Mouse (Mus musculus) heart, embryonic 10.5 days (tissue): Measurements from ENCODE around the gene Zrsr1. TPM values are rescaled to one million over a fixed set of nuclear protein-coding genes. Genes with fewer than 3 reads are reported as not detected.

Source experiments
- DNase-seq: peaks from one replicate; pipeline ENCODE4 v3.0.0-alpha.2; 2017; ENCODE audit warnings: low spot score
- H3K27ac ChIP-seq: fragments of 300-500 bp; sonication (generic); 2 replicates; pipeline ENCODE4 v1.5.1; 2016; ENCODE audit warnings: mild to moderate bottlenecking
- H3K27me3 ChIP-seq: fragments of 300-500 bp; sonication (generic); 2 replicates; pipeline ENCODE4 v1.6.1; 2016; ENCODE audit warnings: mild to moderate bottlenecking; ENCODE audit not compliant: poor library complexity, insufficient read depth, severe bottlenecking
- H3K36me3 ChIP-seq: fragments of 300-500 bp; sonication (generic); 2 replicates; pipeline ENCODE4 v1.6.1; 2016; ENCODE audit warnings: mild to moderate bottlenecking, moderate library complexity
- H3K4me1 ChIP-seq: fragments of 300-500 bp; sonication (generic); 2 replicates; pipeline ENCODE4 v1.6.1; 2016; ENCODE audit warnings: mild to moderate bottlenecking
- H3K4me3 ChIP-seq: fragments of 300-500 bp; sonication (generic); 2 replicates; pipeline ENCODE4 v1.5.1; 2016; ENCODE audit warnings: mild to moderate bottlenecking, moderate library complexity
- H3K9me3 ChIP-seq: fragments of 300-500 bp; sonication (generic); 2 replicates; pipeline ENCODE4 v1.6.1; 2016; ENCODE audit warnings: mild to moderate bottlenecking, moderate library complexity
- WGBS: fragments of 180-500 bp; shearing (Covaris S2); methylation state at CpG from one replicate; pipeline ENCODE4 v1.1.7; 2016; 5-methylcytosine and 5-hydroxymethylcytosine counted together
- polyA plus RNA-seq: library from polyadenylated mRNA; unstranded; fragments of >200 nt; fragmentation: Nextera tagmentation; extraction: Ambion mirVana; gene quantifications from 2 replicates; pipeline ENCODE4 v1.2.1, GENCODE M21; 2016

The Zrsr1 gene
- polyA plus RNA-seq, 1 experiment from 2014 or later = 2.5 TPM

DNA sequence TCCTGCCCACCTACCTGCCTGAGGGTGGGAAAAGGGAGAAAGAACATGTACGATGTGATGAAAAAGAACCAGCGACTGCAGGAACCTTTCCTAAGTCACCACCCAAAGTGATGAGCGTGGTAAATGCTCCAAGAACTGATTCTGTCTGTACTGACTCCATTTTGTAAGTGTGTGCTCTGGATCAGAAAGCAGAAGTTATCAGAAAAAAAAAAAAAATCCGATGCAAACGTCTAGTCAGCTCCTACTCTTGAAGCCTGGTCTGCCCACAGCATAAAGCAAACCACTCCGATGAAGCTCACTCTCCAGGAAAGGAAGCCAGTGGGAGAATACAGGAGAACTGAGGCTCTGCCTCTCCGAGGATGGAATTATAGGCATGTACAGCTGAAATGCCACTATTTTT, 19.1 kb upstream of the Zrsr1 start:
- peak; percentile 16 for DNase-seq
- Histone ChIP-seq H3K4me3 (no peak overlapping the region), H3K36me3 (peaks cover 11% of the 10 kb centered on the region; the same call in 1 of the 2 replicates), H3K9me3 (no peaks in the 10 kb centered on the region), H3K27me3 (no peaks in the 10 kb centered on the region), H3K27ac (no peak overlapping the region), H3K4me1 (no peaks in the 10 kb centered on the region)
- WGBS = 85% methylated on average over 7 of the region's 7 CpGs

DNA sequence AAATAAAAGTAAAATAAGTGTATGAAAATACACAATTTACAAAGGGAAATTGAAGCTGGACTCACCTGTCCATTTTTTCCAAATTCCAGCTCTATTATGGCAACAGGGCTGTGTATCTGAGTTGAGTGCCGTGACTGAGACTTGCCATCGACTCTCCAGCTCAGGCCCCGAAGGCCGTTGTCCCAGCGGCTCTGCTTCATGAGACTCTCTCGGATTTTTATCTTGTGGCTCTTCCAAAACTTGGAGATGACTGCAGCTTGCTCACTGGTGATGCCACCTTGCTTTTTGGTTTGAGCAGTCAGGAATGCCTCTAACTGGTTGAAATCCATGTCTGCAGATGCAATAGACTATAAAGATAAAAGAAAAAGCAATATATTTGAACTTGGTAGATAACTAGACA, 15.5 kb upstream of the Zrsr1 start:
- H3K4me3 ChIP-seq = no peak overlapping the region
- H3K4me1 ChIP-seq = no peaks in the 10 kb centered on the region
- peak; percentile 17 for DNase-seq
- H3K27me3 ChIP-seq = no peaks in the 10 kb centered on the region
- no peak overlapping the region for H3K27ac ChIP-seq
- H3K9me3 ChIP-seq = no peaks in the 10 kb centered on the region
- WGBS = 89% methylated on average over 6 of the region's 6 CpGs
- peaks cover 11% of the 10 kb centered on the region; the same call in 1 of the 2 replicates for H3K36me3 ChIP-seq

DNA sequence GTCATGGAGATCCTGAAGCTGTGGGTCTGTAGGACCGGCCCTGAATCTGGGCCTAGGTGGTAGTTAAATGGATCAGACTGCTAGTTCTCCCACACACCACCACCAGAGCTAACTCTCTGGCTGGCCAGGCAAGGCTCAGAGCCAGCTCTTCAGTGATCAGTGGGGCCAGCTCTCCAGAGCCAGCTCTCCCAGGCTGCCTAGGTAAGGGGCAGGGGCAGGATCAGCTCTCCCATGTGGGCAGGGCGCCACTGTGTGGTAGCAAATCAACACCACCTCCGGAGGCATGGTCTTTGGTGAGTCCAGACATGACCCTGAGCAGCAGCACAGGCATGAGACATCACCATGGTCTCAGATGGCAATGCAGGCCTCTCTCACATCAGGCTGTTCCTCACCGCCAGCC, 15.0 kb upstream of the Zrsr1 start:
- no peaks in the 10 kb centered on the region for H3K9me3 ChIP-seq
- no peaks in the 10 kb centered on the region for H3K27me3 ChIP-seq
- H3K27ac ChIP-seq = no peak overlapping the region
- no peak overlapping the region for H3K4me3 ChIP-seq
- peak; percentile 74 for DNase-seq
- peaks cover 11% of the 10 kb centered on the region; the same call in 1 of the 2 replicates for H3K36me3 ChIP-seq
- no peaks in the 10 kb centered on the region for H3K4me1 ChIP-seq
- 64% methylated on average over 4 of the region's 4 CpGs for WGBS

DNA sequence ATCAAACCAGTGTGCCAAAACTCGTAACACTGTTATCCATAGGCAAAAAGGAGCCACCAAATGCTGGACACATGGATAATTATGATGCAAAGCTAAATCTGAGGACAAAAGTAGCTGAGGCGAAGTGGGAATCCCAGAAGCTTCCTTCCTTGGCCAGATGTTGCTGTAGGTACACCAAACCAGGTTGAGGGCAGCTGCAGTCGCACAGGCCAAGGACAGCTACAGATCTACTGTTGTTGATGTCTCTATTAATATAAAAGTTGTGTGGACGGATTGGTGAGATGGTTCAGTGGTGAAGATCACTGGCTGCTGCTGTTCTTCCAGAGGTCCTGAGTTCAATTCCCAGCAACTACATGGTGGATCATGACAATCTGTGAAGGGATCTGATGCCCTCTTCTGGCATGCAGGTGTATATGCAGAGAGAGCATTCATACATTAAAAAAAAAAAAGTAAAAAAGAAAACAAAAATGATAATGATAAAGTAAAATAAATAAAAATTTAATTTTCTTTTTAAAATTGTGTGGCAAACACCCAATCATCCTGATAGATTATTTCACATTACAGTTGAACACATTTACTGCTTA, 13.9 kb upstream of the Zrsr1 start:
- peak; percentile 54 for DNase-seq
- H3K27ac ChIP-seq = no peak overlapping the region
- H3K9me3 ChIP-seq = no peaks in the 10 kb centered on the region
- 92% methylated on average over 4 of the region's 4 CpGs for WGBS
- no peak overlapping the region for H3K4me3 ChIP-seq
- no peaks in the 10 kb centered on the region for H3K27me3 ChIP-seq
- no peaks in the 10 kb centered on the region for H3K4me1 ChIP-seq
- peaks cover 11% of the 10 kb centered on the region; the same call in 1 of the 2 replicates for H3K36me3 ChIP-seq

DNA sequence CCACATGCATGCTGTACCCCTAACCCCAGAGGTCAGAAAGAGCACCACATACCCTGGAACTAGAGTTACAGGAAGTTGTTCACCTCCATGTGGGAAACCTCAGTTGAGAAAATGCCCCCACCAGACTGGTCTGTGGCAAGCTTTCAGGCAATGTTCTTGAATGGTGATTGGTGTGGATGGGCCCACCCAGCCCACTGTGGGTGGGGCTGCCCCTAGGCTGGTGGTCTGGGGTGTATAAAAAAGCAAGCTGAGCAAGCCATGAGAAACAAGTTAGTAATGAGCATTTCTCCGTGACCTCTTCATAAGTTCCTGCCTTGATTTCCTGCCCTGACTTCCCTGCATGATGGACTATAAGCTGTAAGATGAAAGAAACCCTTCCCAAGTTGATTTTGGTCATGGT, 9.7 kb upstream of the Zrsr1 start:
- no peaks in the 10 kb centered on the region for H3K9me3 ChIP-seq
- H3K4me1 ChIP-seq = no peaks in the 10 kb centered on the region
- peaks cover 11% of the 10 kb centered on the region for H3K36me3 ChIP-seq
- no peak overlapping the region for H3K27ac ChIP-seq
- no peak for DNase-seq
- H3K4me3 ChIP-seq = no peak overlapping the region
- H3K27me3 ChIP-seq = no peaks in the 10 kb centered on the region
- 96% methylated on average over 1 of the region's 1 CpGs for WGBS

DNA sequence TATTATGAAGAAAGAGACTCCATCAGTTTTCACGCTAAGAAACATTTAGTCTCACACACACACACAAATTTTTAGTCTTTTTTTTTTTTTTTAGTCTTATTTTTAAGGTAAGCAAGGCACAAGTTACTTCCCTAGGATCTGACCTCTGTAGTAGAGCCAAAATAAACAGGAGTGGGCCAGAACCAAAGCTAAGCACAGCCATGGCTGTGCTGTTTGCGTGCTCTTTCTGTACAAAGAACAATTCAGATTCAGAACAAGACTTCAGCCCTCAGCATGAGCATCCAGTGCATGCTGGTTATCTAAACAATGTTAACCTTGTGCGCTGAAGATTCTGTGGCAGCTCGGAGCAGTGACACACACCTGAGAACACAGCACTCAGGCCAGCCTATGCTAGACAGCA, 7.4 kb upstream of the Zrsr1 start:
- H3K27ac ChIP-seq = no peak overlapping the region
- H3K4me3 ChIP-seq = no peak overlapping the region
- no peaks in the 10 kb centered on the region for H3K4me1 ChIP-seq
- H3K9me3 ChIP-seq = no peaks in the 10 kb centered on the region
- H3K36me3 ChIP-seq = peaks cover 24% of the 10 kb centered on the region
- 76% methylated on average over 4 of the region's 4 CpGs for WGBS
- no peaks in the 10 kb centered on the region for H3K27me3 ChIP-seq
- DNase-seq = no peak

DNA sequence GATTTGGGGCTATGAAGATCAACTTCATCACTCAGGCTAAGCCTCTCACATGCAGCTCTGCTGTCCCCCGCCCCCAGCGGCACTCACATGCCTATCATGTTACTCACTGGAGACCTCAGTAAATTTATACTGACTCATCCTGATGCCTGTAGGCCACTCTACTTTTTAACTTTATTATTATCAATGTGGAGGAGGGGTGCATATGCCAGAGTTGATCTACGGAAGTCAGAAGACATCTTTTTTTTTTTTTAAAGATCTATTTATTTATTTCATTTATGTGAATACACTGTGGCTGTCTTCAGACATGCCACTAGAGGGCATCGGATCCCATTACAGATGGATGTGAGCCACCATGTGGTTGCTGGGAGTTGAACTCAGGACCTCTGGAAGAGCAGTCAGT, 6.3 kb upstream of the Zrsr1 start:
- 78% methylated on average over 4 of the region's 4 CpGs for WGBS
- Histone ChIP-seq H3K4me3 (no peak overlapping the region), H3K4me1 (no peaks in the 10 kb centered on the region), H3K27me3 (no peaks in the 10 kb centered on the region), H3K36me3 (peaks cover 24% of the 10 kb centered on the region), H3K9me3 (no peaks in the 10 kb centered on the region), H3K27ac (no peak overlapping the region)
- no peak for DNase-seq

DNA sequence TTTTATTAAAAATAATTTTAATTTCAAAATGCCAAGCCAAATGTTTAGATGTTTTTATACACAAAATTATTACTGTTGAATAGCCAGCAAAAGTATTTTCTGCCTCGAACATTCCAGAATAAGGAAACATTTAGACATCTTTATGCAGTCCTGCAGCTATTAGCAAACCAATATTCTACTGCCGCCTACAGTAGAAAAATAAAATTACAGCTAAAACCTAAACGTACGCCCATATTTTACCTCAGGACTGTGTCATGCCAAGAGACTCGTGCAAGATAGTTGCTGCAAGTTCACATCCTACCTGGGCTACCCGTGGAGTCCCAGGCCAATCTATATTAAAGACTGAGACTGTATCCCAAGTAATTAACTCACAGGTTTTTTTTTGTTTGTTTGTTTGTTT, 2.3 kb upstream of the Zrsr1 start:
- Histone ChIP-seq H3K27me3 (no peaks in the 10 kb centered on the region), H3K27ac (no peak overlapping the region), H3K36me3 (peaks cover 57% of the 10 kb centered on the region), H3K4me1 (peaks cover 5% of the 10 kb centered on the region; the same call in 1 of the 2 replicates), H3K4me3 (no peak overlapping the region), H3K9me3 (peaks cover 18% of the 10 kb centered on the region)
- DNase-seq = no peak
- WGBS = 75% methylated on average over 6 of the region's 6 CpGs

DNA sequence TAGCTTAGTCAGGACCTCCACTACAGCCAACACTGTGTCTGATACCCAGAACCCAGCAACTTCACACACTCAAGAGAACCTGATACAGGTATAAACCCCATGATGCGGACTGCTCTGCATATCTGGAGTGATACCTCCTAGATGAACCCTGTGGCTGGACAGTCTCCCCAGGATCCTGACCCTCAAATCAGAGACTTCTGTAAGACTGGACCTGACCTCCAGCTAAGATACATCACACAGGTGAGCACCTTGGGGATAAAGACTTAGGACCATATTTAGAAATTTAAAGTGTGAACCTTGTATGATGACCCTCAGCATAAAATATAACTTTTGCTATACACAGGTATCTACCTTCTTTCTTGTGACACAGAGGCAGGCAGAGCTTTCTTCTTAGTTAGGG, 1.3 kb upstream of the Zrsr1 start:
- Histone ChIP-seq H3K4me3 (no peak overlapping the region), H3K9me3 (peaks cover 18% of the 10 kb centered on the region), H3K4me1 (peaks cover 8% of the 10 kb centered on the region), H3K36me3 (peaks cover 57% of the 10 kb centered on the region), H3K27ac (no peak overlapping the region), H3K27me3 (no peaks in the 10 kb centered on the region)
- no peak for DNase-seq
- 100% methylated on average over 1 of the region's 1 CpGs for WGBS

DNA sequence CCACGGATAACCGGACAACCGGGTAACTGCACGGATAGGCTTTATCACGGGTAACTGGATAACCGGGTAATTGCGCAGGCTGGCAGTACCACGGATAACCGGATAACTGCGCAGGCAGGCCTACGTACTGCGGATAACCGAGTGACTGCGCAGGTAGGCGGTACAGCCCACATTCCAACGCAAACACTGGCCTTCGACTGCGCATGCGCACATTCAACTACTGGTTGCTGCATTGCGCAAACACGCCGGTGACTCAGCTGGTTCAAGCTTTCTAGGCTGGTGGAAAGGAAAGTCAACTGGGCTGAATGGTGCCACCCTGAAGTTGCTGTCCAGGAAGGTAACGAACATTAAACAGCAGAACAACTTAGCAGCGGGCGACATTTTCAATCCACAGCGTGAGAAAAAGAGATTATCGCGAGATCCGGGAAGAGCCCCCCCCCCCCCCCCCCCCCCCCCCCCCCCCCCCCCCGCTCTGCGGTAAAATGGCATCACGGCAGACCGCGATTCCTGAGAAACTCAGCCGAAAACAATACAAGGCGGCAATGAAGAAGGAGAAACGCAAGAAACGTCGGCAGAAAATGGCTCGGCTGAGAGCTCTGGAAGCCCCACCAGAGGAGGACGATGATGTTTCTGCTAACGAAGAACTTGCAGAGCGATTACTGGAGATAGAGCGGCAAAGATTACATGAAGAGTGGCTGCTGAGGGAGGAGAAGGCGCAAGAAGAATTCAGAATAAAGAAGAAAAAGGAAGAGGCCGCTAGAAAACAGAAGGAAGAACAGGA, 1.1 kb downstream of the Zrsr1 start:
- Histone ChIP-seq H3K9me3 (peaks cover 18% of the 10 kb centered on the region), H3K27me3 (no peaks in the 10 kb centered on the region), H3K36me3 (peaks cover 51% of the 10 kb centered on the region), H3K4me1 (peaks cover 9% of the 10 kb centered on the region), H3K27ac (peak overlapping the region; percentile 86), H3K4me3 (peak overlapping the region; percentile 64)
- 48% methylated on average over 44 of the region's 46 CpGs for WGBS
- DNase-seq = peak; percentile 90

DNA sequence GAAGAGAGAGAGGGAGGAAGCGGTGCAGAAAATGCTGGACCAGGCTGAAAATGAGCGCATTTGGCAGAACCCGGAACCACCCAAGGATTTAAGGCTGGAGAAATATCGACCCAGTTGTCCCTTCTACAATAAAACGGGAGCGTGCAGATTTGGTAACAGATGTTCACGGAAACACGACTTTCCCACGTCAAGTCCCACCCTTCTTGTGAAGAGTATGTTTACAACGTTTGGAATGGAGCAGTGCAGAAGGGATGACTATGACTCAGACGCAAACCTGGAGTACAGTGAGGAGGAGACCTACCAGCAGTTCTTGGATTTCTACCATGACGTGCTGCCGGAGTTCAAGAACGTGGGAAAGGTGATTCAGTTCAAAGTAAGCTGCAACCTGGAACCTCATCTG, 1.8 kb downstream of the Zrsr1 start:
- no peak for DNase-seq
- Histone ChIP-seq H3K36me3 (peaks cover 52% of the 10 kb centered on the region), H3K4me3 (peak overlapping the region; percentile 64), H3K4me1 (peaks cover 9% of the 10 kb centered on the region), H3K27me3 (no peaks in the 10 kb centered on the region), H3K27ac (peak overlapping the region; percentile 86), H3K9me3 (peaks cover 18% of the 10 kb centered on the region)
- 49% methylated on average over 14 of the region's 14 CpGs for WGBS

DNA sequence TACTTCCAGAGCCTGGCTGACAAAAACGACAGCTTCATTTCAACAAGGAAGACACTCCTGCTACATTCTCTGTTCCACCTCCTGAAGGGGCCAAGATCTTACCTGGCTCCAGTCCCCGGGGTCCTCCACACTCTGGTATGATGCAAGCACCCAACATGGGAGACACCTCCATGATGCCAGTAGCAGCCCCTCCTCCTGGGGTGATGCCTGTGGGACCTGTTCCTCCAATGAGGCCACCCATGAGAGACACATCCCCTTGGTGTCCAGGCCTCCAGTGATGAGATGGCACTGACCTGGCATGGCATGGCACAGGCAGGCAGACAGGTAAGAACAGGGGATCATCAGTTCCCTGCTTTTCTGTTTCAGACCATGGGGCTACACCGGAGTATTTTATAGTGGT, 6.4 kb downstream of the Zrsr1 start:
- peaks cover 36% of the 10 kb centered on the region for H3K36me3 ChIP-seq
- no peak overlapping the region for H3K4me3 ChIP-seq
- H3K4me1 ChIP-seq = peaks cover 19% of the 10 kb centered on the region
- 83% methylated on average over 3 of the region's 3 CpGs for WGBS
- H3K9me3 ChIP-seq = no peaks in the 10 kb centered on the region
- H3K27ac ChIP-seq = no peak overlapping the region
- DNase-seq = no peak
- H3K27me3 ChIP-seq = no peaks in the 10 kb centered on the region

DNA sequence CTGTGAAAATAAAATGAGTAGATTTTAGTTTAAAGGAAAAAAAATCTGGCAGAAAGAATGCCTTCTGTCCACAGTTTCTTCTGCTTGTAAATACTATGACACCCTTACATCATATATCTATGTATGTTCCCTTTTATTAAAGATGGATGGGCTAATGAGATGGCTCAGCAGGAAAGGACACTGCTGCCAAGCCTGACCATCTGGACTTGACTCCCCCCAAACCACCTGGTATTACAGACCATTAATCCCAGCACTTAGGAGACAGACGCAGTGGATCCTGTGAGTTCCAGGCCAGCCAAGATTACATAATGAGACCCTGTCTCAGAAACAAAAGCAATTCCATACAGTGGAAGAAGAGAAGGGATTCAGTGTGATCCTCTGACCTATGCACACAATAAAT, 6.9 kb downstream of the Zrsr1 start:
- 86% methylated on average over 1 of the region's 1 CpGs for WGBS
- no peak overlapping the region for H3K4me3 ChIP-seq

More for the DNA sequence above, 6.9 kb downstream of the Zrsr1 start:
- H3K27ac ChIP-seq = no peak overlapping the region
- DNase-seq = no peak
- H3K4me1 ChIP-seq = peaks cover 19% of the 10 kb centered on the region
- H3K27me3 ChIP-seq = no peaks in the 10 kb centered on the region
- no peaks in the 10 kb centered on the region for H3K9me3 ChIP-seq
- peaks cover 31% of the 10 kb centered on the region for H3K36me3 ChIP-seq
